Mouse (Mus musculus): ENCODE data around the gene Cldnd2.
A peak's percentile ranks its signal among the peaks of the same experiment; 100 is the strongest.

The Cldnd2 gene

DNA sequence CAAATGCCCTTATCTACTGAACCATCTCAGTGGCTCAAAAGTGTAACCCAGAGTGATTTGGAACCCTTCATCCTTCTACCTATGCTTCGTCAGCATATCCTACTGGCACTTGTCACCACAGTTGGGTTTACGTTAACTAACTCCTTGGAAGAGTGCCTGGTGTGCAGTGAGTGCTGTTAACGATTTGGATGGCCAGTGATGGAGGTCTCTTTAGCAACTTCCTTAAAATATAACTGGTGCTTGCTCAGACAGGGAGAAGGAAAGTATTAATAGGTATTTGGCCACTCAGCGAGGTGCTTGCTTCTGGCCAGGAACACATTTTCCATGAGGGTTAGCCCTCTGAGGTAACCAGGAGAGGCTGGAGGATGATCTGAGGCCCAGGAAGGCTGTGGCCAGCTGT, 7.2 kb downstream of the Cldnd2 start:
- no peak for DNase-seq

DNA sequence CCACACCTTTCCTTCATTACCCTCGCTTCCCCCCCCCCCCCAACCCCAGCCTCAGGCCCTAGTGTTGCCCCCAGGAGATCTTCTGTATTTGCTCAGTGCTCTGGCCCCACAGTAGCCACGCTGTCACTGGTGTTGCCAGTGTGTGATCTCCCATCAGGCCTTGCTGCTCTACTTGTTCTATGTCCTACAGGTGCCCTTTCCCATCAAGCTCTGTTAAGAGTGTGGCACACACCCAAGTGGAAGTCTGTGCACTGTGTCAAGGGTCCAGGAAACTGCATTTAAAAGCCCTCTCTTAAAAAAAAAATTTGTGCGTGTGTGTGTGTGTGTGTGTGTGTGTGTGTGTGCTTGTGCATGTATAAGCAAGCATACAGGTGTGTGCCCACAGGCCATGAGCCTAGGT, 7.7 kb downstream of the Cldnd2 start:
- no peak for DNase-seq

DNA sequence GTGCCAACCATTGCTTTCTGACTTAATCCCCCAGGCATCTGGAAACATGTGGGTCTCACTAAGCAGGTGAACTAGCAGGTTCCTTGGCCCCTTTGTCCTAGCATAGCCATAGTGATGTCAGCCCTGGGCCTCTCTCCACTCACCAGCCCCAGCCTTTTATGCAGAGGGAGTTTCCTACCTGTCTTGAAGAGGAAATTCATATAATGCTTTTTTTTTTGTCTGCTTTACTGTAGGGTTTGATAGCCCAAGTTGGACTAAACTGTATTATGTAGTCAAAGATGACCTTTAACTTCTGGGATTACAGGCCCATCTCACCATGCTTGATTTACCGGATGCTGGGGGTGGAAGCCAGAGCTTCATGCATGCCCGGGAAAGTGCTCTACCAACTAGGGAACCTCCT, 9.2 kb downstream of the Cldnd2 start:
- no peak for DNase-seq

DNA sequence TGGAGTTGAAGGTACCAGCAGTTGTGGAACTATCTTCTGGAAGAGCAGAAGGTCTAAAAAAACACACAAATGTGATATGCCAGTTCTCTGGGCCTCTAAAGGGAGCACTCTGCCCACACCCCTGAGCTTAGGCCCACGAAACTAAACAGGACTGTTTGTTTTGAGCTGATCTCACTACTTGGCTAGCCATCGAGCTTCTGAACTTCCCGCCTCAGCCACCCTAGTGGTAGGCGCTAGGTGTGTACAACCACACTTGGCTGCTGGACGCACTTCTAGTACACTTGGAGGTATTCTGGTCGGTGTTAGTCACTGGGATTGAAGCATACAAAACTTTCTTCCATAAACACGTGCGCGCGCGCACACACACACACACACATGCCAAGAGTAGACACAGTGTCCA, 11.1 kb downstream of the Cldnd2 start:
- no peak for DNase-seq

DNA sequence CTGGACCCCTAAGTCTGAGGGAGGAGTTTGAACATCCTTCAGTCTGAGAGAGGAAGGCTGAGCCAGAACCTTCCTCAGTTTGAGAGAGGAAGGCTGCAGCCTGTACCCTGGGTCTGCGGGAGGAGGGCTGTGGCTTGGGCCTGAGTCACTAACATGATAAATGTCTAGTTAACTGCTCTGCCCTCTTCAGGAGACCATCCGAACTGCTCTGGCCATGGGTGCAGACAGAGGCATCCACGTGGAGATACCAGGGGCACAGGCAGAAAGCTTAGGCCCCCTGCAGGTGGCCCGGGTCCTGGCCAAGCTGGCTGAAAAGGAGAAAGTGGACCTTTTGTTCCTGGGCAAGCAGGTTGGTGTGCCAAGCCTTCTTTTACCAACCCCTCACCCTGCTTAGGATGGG, 12.0 kb downstream of the Cldnd2 start:
- no peak for DNase-seq

DNA sequence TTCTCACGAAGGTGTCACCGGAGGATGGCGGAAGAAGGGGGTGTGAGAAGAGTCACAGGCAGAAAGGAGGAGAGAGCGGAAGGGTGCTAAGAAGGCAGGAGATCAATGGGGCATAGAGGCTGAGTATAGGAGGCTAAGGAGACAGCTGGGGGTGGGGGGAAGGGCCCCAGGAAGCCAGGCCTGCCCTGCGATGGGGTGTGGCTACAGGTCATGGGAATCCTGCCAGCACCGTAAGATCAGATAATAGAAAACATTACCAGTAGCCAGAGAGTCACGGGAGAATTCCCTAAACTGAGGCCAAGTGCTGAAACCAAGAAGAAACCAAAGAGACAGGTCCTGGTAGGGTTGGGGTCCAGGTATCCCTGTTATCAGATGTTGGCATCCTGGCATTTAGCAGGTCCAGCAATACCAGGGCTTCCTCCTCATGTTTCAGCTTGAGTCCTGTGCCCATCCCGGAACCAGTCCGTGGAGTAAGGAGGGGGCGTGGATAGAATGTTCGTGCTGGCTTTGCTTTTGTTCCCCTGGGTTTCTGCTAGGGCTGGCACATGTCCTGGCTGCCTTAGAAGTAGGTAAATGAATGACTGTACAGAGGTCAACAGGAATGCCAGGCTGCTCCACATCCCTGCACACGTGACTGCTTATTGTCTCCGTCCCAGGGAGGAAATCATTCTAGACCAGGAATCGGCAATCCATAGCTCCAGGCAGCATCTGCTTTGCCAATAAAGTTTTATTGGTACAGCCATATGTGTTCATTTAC, 13.2 kb downstream of the Cldnd2 start:
- DNase-seq: no peak

DNA sequence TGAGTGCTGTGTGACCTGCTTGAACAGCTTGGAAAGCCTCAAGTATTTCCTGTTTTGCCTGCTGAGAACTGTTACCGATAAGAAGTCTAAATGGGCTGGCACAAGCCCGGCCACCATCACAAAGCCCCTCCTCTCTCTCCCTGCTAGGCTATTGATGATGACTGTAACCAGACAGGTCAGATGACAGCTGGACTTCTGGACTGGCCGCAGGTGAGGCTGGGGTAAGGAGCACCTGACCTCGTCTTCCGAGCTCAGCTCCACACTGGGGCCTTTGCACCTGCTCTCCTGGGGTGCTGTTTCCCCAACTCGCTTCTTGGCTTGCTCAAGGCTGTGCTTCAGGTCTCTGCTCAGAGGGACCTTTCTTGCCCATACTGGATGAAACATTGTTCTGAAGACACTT, 13.8 kb downstream of the Cldnd2 start:
- no peak for DNase-seq

DNA sequence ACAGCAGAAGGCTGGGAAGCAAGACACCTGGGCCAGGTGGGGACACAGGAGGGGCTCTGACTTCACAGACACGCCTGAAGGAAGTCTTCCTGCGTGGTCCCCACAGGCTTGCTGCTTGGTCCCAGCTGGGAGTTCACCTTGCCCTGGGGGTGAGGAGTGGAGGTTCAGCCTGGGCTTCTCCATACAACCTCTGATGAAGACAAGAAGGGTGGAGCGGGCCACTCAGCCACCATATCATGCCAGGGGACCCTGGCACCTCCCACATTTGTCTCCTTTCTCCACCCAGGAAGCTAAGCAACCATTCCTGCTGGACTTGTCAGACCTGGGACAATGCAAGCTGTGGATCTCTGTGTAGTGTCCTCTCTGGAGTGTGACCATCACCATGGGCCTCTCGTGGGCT, 22.3 kb downstream of the Cldnd2 start, which contains the start of gene Vsig10l:
Gene Vsig10l, plus strand, starts transcription at position 301 of the 400 bp plus-strand sequence.
- DNase-seq: no peak

DNA sequence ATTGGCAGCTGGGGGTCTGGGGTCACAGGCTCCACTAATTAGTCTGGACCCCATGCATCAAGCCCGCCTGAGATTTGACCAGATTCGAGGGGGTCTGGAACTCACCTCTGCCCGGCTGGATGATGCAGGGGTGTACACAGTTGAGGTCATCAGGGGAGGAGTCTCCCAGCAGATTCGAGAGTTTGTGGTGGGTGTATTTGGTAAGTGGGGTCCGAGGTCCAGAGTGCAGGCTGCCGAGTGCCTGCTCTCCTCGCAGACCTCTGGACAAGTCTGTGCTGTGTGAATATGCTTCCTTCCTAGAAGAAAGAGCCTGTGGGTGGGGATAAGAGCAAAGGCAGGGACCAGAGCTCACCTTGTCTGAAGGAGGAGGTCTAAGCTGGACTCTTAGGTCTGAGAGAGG, 23.4 kb downstream of the Cldnd2 start:
- no peak for DNase-seq

DNA sequence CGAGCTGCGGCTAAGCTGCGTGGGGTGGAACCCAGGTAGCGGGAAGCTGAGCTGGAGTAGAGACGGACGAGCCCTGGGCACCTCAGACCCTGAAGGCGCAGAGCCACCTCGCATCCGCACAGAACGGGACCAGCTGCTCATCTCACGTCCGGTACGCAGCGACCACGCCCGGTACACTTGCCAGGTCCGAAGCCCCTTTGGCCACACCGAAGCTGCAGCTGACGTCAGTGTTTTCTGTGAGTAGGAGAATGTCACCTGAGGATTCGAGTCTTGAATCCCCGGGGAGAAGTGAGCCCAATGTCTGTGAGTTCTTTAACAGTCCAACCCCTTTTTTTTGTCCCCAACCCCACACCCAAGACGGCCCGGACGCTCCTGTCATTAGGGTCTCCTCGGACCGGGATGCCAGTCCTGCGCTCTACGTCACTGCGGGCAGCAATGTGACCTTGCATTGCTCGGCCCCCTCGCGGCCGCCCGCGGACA, 24.3 kb downstream of the Cldnd2 start:
- DNase-seq: no peak

DNA sequence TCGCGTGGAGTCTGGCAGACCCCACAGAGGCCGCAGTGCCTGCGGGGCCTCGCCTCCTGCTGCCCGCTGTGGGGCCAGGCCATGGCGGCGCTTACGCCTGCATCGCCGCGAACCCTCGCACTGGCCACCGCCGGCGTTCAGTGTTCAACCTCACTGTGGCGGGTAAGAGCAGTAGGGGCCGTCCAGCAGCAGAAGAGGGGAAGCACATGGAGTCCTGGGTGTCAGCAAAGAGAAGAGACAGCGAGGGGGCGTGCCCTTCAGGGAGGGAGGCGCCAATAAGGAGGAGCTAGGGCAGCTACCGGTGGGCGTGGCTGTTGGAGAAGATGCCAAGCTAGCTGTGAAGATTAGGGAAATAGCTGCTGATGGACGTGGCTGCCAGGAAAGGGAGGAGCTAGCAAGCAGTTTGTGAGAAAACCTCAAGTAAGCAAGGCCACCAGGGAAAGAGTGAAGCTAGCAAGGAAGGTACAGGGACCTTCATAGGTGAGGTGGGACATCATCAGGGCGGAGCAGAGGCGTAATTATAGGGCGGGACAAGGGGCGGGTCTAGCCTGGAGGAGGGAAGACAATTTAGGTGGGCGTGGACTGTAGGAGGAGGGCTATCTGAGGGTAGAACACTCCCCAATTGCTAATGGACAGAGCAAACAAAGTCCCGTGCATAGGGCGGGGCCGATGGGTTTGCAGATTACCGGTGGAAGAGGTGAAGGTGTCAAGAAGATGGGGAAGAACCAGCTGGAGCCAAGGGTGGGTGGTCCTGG, 24.9 kb downstream of the Cldnd2 start:
- DNase-seq: peak; percentile 66 to 73

DNA sequence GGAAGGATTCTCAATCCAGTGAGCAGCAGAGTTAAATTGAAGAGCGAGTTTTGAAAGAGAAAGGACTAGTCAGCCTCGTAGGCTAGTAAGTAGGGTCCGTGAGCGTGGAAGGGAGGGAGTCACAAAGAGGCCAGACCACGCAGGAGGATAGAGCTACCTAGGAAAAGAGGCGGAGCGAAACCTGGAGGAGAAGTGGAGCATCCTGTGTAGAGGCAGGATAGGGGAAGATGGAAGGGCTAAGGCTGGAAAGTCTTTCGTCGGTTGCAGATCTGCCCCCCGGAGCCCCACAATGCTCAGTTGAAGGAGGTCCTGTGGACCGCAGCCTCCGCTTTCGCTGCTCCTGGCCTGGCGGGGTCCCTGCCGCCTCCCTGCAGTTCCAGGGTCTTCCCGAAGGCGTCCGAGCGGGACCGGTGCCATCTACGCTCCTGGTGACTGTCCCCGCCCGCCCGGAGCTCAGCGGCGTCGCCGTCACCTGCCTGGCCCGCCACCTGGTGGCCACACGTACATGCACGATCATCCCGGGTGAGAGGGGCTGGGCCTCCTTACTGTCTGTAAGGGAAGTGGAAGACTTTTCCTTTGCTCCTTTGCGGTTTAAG, 25.6 kb downstream of the Cldnd2 start:
- DNase-seq: peak; percentile 60 to 62

DNA sequence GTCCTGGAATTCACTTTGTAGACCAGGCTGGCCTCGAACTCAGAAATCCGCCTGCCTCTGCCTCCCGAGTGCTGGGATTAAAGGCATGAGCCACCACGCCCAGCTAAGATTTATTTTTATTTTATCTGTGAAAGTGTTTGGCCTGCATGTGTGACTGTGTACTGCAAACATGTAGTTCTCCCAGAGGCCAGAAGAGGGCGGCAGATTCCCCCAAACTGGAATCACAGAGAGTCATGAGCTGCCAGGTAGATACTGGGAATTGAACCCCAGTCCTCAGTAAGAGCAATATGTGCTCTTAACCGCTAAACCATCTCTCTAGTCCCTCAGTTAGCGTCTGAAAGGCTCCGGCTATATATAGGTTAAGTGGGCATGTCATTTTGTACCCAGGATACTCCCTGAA, 29.8 kb downstream of the Cldnd2 start:
- DNase-seq: no peak

DNA sequence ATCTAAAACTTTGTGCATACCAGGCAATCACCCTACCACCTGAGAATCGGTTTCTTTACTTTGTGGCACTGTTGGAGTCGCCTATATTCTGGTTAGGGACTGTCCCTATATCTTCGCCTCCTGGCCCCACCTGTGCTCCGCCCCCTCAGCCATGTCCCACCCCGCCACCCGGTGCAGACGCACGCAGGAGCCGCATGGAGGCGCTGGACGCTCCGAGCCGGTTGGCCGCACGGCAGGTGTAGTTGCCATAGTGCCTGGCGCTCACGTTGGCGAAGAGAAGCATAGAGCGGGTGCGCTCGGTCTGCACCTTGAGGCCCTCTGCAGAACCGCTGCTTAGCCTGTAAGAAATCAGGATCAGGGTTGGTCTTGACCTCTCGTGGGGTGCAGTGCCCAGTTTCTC, 35.1 kb downstream of the Cldnd2 start:
- no peak for DNase-seq

DNA sequence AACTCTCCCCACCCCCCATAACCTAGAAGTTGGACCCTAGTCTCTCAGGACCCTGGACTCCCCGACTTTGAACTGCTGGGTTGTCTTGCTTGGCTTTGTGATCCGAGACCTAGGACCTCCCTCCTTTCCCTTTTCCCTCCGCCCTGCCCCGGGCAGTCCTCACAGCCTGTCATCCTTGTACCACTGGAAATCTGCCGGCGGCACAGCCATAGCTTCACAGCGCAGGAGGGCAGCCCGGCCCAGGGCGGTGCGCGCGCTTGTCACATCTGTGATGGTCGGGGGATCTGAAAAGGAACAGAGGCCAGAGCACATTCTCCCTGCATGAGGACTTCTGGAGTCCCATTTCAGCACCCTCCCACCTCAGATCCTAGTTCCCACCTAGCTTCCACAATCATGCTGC, 35.8 kb downstream of the Cldnd2 start:
- DNase-seq: no peak

DNA sequence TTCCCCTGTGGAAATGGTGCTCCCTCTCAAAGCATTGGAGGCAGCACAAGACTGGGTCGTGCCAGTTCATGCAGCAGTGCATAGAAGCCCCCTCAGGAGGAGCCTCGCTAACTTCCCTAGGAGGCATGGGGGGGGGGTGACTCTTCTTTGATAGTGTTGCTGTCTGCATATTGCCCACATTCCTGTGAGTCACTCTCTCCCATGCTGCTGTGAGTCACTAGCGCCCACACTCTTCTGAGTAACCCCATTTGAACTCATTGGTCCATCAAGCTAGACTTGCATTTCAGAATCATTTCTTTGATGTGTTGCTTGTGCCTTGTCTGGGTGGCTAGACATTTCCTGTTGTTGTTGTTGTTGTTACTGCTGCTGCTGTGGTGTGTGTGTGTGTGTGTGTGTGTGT, 40.6 kb downstream of the Cldnd2 start:
- no peak for DNase-seq

DNA sequence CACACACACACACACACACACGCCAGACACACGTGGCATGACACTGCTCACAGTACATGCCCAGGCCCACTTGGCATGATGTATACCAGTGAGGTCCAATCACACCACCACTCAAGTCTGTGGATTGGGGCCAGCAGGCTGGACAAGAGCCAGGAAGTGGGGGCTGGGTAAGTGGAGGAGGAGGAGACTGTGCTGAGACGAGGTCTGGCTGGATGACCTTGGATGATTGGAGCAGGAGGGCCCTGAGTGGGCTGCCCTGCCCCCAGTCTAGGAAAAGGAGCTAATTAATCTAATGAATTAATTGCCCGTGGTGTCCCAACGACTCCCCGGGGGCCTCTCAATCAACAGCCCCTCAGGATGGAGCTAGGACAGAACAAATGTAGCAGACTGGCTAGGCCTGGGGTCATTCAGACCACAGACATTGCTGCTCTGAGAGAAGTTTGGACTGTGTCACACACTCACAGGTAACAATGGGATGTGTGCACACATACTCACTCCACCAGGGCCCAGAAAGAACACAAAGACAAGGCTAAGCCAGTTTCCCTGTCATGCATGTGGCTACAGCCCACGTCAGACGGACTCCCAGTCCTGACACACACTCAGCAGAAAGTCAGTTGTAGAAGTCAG, 41.6 kb downstream of the Cldnd2 start:
- DNase-seq: no peak

DNA sequence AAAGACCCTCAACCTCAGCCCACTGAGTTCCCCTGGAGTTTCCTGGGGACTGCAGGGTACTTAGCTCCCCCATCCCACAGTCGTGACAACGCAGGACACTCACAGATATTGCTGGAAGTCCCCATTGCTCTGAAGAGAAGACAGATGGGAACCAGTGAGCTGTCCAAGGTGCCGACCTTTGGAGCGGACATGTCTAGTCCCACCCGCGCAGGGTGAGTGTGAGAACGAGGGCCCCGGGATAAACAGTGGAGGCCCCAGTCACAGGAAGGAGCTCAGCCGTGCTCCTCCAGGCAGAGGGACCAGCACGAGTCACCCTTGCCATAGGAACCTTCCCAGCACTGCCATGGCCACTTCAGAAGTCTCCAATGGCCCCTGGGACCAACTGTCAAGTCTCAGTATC, 42.7 kb downstream of the Cldnd2 start:
- DNase-seq: no peak

DNA sequence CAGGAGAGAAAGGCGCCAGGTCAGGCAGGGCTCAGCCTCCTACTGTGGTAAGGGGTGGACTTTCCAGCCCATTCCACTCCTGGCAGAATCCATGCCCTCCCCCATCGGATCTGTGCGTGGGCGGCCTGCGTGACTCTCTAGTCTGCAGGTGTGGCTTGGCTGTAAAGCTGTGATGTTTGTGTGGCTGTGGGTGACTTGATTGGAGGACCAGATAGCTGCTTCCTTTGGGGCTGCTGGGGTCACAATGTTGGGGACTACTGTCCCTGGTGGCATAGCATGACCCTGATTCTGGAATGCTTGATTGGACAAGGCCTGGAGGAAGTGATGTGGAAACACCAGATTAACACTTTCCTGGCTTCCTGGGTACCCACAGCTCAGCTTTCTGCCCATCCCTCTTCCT, 48.1 kb downstream of the Cldnd2 start:
- DNase-seq: no peak

DNA sequence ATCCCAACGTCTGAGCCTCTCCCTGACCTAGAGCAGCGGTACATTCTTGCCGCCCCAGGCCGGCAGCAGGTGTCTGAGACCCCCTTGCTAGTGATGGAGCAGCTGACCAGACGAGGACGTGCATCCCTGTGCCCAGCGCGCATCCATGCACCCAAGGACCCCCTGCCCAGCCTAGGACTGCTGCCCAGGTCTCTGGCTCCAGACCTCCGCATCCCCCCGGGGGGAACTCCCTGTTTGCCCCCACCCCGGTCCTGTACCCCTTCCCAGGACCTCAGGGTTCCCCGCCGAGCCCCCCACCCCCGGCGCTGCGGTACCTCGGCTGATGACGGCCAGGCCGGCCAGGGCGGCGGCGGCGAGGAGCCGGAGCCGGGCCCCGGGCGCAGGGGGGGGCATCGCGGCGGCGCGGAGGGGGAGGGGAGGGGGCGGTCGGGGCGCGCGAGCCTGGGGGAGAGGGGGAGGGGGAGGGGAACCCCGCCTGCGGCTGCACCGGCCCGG, 49.1 kb downstream of the Cldnd2 start, which contains the start of gene Iglon5:
Gene Iglon5, minus strand, starts transcription at position 445 of the 495 bp plus-strand sequence.
- DNase-seq: no peak

DNA sequence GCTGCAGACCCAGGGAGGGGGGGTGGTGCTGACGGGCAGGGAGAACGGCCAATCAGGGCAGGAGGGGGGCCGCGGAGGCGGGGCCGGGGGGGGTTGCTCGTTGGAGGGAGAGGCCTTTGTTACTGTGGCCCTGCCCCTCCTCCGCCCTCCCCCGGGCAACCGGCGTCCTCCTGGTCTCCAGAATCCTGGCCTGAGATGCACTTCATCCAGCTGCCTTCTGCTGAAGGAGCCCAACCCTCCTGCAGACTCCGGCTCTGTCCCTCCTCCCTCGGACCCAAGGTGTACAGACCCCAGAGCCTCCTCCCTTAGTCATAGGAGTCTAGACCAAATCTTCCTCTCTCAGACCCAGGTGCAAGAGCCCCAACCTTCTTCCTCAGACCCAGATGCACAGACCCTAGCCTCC, 49.6 kb downstream of the Cldnd2 start:
- DNase-seq: no peak

DNA sequence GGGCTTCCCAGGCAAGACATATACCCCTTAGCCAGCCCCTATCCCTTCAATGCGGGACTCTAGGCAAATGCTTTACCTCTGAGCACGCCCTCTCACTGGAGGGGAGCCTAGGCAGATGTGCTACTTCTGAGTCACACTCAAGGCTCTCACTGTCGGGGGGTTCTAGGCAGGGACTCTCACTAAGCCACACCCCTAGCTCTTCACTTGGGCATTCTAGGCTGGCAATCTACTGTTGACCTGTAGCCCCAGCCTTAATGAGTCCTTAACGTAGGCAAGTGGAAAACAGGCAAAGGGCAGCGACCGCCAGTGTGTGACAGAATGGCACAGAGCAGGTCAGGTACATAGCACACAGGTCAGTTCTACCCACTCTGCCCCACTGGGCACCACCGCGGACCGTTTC, 50.3 kb downstream of the Cldnd2 start:
- DNase-seq: no peak

Data from thymus, adult 18-20 months (tissue).